Mouse (Mus musculus): ENCODE measurements around the gene Xpc.

Xpc gene

DNA sequence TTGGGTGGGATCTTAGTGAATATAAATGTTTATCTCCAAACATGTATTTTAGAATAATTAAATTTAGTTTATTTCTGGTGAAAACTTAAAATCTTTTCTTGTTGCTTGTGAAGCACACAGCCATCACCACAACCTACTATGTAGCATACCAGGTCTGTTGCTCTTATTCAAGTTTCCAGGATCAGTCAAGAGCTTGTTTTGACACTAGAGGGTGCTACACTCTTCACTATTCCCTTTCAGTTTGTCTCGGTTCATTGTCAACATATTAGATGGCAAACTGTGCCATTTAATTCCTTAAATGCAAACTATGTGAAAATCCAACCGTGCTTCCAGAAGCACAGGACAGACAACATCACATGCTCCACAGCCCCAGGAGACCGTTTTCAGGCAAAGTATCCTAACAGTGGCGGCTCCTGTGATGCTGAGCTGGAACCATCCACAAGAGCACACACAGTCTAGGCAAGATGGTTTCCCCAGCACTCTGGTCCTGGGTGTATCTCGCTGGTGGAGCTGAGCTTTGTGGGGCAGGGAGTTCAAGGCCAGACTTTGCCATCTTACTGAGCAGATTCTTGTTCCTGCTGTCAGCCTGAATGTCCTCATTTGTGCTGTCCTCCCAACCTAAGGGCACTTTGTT is 11.7 kb upstream of the Xpc start:
- no peak for DNase-seq (ENCODE audit: extremely low spot score, low read depth, low spot score)

DNA sequence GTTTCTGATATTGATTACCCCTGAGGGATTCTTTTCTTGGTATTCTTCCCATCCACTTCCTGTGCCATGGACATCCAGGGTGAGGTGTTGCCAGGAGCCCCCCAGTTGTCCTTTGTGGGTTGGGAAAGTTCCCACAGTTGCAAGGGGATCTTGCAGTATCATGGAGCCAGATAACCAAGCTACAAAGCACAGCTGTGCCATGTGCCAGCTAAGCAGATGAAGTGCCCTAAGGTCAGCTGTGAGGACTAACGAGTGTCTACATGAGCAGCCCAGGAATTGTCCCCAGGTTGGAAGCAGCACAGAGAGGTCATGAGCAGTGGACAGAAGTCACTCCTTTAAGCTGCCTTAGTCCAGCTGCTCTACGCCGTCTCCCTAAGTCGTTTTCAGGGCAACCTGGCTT is 9.9 kb upstream of the Xpc start:
- no peak for DNase-seq (ENCODE audit: extremely low spot score, low read depth, low spot score)

DNA sequence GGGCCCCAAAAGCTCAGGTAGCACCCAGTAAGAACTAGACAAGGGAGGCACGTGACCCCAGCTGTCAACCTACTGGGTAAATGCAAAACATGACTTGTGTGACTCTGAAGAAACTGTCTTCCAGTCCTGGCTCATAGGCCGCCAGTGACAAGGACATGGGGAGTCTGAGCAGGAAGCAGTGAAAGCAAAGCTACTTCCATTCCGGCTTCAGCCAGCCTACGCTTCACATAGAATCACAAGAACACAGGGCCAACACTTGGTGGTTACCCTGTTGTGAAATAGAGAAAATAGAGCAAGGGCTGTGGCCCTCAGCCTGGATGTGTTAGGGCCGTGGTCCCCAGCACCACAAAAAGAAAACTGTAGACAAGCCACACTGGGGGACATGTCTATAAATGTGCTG is 7.1 kb upstream of the Xpc start:
- no peak for DNase-seq (ENCODE audit: extremely low spot score, low read depth, low spot score)

DNA sequence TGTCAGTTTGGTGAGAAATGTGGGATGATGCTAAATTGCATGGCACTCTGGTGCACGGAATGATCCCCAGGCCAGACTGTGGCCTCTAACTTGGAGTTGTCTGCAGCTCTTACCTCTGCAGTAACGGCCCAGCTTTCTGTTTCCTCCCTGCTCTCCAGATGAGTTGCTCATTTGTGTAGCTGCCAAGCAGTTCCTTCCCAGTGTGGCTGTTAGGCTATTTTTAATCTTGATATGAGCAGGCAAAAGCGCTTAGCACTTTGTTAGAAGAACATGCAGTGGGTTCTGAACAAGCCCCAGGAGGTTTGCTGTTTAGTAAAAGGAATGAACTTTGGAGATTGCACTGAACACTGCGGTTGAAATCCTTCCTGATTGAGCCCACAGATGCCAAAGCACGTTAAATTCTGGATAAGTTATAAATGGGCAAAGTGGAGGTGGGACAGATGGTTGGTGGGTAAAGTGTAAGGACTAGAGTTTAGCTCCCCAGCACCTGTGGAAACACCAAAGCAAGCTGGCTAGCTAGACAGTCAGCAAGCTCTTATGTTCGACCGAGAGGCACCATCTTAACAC is 2.8 kb upstream of the Xpc start:
- DNase-seq (ENCODE audit: extremely low spot score, low read depth, low spot score) = no peak

DNA sequence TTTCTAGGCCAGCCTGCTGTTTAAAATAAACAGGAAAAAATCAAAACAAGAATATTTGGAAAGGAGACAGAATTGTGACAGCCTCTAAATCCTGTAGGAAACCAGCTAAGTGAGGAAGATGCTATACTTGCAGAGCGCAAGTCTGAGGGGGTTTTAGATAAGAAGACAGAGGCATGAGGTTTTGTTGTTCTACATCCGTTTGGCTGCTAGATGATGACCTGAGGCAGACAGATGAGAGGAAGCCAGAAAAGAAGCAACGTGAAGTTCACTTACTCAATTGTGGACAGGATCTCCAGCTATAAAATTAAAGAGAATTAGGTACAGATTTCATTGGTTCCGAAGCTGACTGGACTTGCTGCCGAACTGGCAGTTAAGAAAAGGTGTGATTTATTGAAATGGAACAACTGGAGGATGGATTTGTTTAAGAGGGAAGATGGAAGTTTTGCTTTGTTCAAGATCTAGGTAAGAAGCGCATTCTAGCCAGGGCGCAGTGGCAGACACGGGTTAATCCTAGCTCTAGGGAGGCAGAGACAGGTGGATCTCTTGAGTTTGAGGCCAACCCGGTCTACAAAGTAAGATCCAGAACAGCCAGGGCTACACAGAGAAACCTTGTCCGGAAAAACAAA is 838 bp downstream of the Xpc start:
- DNase-seq (ENCODE audit: extremely low spot score, low read depth, low spot score) = no peak

DNA sequence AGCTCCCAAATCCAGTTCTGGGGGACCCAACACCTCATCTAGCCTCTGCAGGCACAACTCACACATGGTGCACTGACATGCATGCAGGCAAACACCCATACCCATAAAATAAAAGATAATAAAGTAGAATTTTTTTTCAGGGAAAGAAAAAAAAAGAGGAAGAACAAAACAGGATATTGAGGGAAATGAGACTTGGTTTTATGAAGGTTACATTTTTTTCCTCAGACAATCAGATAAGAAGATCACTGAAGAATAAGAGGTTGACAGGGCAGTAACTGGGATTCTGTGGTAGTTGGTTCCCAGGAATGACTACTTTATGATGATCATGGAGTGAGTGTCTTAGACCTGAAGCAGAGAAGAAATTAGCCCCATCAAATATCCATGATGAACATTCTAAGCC is 1.6 kb downstream of the Xpc start:
- DNase-seq (ENCODE audit: extremely low spot score, low read depth, low spot score) = no peak

DNA sequence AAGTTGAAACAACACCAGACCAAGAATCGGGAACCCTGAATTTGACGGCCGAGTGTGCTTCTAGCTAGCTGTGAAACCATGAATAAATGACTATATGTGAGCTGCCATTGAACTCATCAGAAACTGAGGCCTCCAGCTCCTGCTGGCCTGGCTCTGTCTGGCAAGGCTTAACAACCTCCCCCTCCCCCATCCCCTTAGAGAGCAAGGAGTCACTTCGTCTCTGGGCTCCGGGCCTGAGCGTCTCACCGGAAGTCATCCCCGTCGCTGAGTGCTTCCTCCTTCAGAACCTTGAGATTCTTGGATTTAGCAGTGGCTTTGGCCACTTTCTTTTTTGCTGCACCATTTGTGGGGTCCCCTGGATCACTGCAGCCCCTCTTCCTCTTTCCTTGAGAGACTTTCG is 5.5 kb downstream of the Xpc start:
- DNase-seq (ENCODE audit: extremely low spot score, low read depth, low spot score) = no peak

DNA sequence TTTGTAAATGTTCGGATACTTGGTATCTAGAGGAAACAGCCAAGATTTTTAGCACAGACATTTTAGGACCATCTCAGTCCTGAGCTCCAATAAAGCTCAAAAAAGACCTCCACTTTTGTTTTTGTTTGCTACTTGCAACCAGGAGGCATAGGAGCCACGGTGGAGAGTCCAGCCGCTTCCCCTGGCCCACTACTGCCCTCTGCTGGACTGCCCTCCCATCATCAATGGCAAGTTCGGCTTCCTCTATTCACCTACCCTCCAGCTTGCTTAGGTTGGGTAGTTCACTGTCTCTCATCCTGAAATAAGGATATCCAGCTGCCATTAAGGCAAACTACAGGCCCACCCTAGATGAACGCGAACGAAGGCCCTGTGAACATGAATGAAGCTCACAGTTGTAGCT is 6.4 kb downstream of the Xpc start:
- no peak for DNase-seq (ENCODE audit: extremely low spot score, low read depth, low spot score)

DNA sequence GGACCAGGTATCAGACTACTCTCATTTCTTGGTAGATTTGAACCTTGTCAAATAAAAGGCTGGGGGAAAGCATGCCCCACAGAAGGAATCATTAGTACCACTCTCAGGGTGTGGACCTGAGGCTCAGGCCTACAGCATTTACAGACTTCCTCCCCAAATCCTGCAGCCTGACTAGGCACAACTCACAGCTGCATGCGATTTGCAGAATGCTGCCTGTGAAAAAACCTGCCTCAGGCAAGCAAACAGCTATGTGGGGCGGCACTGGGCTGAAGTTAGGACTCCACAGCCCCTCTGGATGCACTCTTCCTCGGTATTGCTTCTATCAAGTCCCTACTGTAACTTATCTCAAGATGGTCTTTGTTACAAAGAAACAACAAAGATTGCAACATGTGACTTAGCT is 7.6 kb downstream of the Xpc start:
- no peak for DNase-seq (ENCODE audit: extremely low spot score, low read depth, low spot score)

DNA sequence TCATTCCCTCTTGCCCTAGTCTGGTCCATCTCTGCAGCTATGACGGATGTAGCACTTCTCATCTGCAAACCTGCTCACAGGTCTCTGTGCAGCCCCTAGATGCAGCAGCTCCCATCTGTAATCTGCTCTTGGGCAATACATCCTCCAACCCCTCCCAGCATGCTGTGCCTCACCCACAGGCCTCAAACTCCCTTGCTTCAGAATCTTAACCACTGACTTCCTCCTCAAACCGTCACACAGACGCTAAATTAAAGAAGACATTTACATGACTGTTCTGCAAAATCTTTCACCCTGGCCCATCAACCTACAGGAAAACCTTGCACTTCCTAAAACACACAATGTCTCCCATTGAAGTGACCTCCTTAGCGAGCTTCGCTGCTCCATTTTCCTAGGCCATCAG is 9.7 kb downstream of the Xpc start:
- DNase-seq (ENCODE audit: extremely low spot score, low read depth, low spot score) = no peak

DNA sequence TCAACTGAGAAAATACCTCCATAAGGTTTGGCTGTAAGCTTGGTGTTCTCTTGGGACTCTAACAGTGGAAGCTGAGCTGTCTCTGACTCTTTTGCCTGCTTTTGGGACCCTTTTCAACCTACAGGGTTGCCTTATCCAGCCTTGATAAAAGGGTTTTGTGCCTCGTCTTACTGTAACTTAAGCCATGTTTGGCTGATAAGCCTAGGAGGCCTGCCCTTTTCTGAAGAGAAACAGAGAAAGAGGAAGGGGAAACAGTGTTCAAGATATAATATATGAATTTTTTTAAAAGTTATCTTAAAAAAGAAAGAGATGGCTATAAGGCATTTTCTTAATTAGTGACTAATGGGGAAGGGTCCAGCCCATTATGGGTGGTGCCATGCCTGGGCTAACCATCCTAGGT is 12.4 kb downstream of the Xpc start:
- no peak for DNase-seq (ENCODE audit: extremely low spot score, low read depth, low spot score)

DNA sequence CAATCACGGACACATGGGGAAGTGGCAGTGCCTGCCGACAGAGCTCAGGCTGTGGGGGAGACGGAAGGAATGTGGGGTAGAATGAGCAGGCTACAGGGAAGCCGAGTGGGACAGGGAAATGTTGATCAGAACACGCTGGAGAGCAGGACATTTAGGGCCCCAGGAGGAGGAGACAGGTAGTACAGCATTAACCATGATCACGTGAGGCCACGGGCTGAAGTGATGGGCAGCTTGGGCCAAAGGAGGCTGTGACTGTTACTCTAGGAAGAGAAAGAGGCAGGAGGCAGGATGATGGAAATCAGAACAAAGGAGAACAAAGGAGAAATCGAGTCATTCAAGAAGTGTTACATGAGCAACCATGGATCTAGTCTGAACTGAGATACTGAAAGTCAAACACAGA is 21.2 kb downstream of the Xpc start:
- DNase-seq (ENCODE audit: extremely low spot score, low read depth, low spot score) = no peak

DNA sequence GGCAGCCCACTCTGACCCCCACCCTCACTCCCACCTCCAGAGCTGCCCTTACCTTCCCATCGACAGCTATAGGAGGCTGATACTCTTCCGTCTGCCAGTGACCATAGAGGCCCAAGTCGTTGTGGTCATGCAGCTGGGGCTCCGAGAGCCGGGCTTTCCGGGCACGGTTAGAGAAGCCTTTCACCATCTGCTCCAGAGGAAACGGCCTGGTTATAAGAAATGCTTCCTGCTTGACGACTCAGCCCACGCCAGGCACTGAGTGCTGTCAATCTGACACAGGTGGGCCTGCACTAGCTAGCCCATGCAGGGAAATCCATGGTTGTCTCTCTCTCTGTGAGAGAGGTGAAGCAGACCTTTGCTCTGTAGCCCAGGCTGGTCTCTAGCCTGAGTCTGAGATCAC is 22.6 kb downstream of the Xpc start:
- no peak for DNase-seq (ENCODE audit: extremely low spot score, low read depth, low spot score)

DNA sequence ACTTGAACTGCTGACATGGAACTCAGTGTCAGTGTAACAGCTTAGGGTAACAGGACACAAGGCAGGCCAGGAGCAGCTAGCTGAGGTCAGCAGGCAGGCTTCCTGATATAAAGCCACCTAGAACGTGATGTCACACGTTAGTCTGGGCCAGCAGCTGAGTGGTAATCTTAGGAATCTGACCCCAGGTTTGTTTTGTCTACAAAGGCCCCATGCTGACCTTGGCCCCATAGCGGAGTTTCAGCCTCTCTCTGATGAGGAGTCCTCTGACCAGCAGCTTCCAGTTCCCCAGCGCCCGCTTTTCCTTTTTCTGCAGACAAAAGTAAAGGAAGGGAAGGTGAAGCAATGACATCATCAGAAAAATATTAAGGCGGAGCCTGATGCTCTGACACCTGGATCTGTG is 24.7 kb downstream of the Xpc start:
- DNase-seq (ENCODE audit: extremely low spot score, low read depth, low spot score) = no peak

DNA sequence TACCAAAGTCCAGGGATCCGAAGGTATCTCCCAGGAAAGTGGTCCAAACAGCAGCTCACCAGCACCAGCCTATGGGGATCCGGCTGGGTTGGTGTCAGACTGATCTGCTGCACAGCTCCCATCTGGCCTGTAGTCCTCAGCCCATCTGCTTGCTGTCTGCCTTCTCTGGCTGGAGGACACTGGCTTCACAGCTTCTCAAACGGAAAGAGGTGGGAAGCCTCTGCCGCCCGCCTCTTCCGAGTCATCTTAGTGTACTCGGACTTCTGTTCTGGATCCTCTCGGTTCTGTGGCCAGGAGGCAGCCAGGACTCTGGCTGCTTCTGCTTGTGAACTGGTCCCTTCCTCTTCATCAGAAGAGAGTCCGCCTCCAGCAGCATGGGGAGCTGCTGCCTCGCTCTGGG is 25.8 kb downstream of the Xpc start:
- no peak for DNase-seq (ENCODE audit: extremely low spot score, low read depth, low spot score)

DNA sequence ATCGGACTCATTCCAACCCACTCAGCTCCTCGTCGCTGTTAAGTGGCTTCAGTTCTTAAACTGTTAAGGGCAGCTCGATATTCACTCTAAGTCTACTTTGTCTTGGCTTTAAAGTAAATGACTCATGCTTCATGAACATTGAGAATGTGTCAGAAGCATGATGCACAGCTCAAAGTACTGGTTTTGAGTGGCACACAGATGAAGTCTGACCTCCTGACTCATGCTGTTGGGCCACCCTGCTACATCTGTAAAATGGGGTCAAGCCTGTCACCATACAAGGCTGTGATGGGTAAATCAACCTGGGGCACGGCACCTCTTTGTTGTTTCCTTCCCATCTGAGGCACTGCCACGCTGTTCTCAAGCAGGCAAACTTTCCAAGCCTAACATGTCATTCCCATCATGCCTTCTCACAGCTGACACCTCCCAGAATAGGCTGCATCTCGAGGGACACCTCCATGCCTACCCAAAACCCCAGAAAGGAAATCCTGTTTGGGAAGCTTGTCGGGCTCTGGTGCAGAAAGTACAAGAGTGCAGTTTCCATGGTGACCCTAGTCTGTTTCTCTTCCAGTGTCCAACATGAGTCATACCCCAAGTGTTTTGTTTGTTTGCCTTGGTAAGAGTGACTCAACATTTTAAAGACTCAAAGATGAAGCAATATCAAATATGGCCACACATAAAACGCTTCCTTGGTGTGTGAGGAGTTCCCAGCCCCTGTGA is 27.0 kb downstream of the Xpc start:
- no peak for DNase-seq (ENCODE audit: extremely low spot score, low read depth, low spot score)

DNA sequence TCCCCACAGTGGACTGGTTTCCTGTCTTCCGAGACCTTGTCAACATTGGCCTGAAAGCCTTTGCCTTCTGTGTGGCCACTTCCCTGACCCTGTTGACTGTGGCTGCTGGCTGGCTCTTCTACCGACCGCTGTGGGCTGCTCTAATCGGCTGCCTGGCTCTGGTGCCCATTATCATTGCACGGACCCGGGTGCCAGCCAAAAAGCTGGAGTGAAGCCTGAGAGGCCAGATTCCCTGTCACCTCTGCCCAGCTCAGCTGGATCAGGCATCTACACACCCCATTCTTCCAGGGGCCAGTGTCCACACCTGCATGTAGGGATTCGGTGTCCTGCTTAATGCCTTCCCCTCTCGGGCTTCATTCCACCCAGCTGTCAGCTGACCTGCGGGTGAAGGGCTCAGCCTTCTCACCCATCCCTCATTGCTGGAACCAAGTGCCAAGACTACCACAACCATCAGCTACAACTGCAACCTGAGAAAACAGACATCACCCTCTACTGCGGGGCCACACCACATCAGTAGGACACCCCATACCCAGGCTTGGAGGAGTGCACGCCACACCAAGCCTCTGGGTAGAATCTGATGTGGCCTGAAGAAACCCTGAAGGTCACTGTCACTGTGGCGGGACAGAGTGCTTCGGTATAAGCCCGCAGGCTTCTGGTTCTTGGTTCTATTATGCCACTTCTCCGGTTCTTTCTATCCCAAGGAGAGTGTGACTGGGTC is 28.8 kb downstream of the Xpc start:
- no peak for DNase-seq (ENCODE audit: extremely low spot score, low read depth, low spot score)

DNA sequence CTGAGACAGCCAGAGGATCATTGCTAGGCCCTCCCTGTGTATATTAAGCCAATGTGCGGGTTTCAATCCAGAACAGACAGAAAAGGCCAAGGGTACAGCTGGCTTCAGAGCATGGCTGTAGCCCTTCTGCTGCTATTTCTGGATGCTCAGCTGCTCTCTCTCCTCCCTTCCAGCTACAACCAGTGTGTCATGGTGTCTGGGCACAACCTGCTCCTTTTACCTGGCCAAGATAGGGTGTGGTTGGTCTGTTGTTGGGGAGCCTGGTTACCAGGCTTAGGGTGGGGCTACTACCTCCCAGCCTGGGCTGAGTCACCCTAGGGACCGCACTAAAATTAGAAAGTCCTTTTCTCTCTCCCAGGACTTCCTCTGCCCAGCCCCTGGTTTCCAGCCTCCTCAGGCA is 32.3 kb downstream of the Xpc start:
- DNase-seq (ENCODE audit: extremely low spot score, low read depth, low spot score) = no peak

DNA sequence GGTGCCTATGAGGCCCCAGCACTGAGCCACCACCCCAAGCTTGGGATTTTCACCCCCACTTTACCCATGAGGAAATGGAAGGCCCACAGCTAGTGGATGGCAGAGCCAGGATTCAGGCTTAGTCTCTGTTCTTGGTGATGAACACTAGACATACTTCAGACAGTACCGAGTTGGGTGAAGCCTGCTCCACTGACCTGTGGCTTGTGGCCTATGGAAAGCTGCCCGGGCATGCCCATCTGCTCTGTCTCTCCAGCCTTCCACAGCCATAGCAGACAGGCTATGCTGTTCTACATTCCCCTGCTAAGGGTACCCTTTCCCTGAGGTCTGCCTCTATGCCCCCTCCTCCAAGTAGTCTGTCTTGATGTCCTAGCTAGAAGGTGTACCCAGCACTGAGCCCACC is 39.1 kb downstream of the Xpc start:
- no peak for DNase-seq (ENCODE audit: extremely low spot score, low read depth, low spot score)

DNA sequence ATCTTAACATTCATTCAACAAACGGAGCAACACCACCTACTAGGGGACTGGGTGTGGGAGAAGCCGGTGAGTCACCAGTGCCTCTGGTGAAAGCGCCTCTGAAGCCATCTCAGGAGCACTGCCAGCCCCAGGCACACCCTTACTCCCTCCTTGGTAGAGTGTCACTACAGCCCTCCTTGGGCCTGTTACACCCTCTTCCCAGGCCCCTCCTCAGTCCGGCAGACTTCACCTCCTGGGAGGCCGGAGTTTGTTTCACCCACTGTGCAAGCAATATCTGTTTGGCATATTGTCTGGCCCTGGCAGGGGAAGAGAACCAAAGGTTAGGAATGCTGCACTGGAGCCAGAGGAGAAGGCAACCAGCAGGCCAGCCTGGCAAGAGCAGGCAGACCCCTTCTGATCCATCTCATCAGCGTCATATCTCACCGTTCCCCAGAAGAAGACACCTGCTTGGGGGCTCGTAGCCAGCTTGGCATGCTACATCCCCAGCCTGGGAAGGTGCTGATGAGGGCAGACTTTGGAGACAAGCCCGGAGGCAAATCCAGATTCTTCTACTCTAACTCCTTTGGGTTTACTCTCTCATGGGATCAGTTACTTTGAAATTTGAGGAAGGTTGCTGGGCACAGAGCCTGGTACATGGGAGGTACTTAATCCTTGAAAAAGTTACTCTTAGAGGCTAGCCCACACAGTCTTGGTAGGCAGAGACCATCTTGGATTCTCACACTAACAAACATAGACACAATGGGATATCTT is 41.1 kb downstream of the Xpc start:
- no peak for DNase-seq (ENCODE audit: extremely low spot score, low read depth, low spot score)

DNA sequence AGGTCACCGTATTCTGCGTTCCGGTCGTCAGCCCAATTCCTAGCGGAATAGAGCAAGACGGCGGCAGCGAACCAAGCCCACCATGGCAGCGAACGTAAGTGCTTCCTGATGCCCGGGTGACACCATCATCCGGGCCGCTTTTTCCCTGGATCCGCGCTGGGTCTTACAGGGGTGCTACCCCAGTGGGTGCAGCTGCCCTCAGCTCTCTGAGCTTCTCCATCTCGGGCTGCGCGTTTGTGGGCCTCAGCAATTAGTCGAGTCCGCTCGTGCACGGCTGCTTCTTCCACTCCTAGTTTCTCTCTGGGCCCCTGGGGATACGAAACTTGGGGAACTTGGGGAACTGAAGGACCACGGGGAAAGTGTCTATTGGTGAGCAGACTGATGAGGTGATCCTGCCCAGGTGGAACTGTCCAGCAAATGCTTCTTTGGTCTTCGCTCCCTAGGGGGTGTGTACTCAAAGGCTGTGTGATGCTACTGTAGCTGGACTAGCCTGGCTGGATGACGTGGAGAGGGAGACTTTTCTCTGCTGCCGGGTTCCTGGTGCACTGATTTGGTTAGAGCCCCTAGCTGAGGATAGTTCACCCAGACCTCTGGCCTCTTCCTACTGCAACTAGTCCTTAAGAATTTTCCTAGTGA is 41.8 kb downstream of the Xpc start:
- no peak for DNase-seq (ENCODE audit: extremely low spot score, low read depth, low spot score)
